Mouse (Mus musculus) G1E-ER4 (cell line): ENCODE results near the gene Pth1r. TPM values are rescaled to one million over a fixed set of nuclear protein-coding genes. Genes with fewer than 3 reads are reported as not detected.

Experiments
- GATA1 ChIP-seq: IDR thresholded peaks from one replicate; pipeline ENCODE4 v1.8.0; 2012; ENCODE audit warnings: low read length, inconsistent platforms
- polyA plus RNA-seq: library from polyadenylated mRNA; stranded (reverse); fragments of >175 nt; gene quantifications from 2 replicates; pipeline ENCODE4 v1.2.3, GENCODE M21; 2012

Pth1r gene
- polyA plus RNA-seq, 1 experiment = 0.02 TPM

- TF ChIP-seq GATA1 = no peak
Observed at GRCm38 (mm10) chr9:110758605-110759004, 11.7 kb upstream of the Pth1r start.

GRCm38 (mm10) chr9:110757816-110758215, 10.9 kb upstream of the Pth1r start:
- no peak for TF ChIP-seq GATA1

GRCm38 (mm10) chr9:110753773-110754172, 6.8 kb upstream of the Pth1r start:
- no peak for TF ChIP-seq GATA1

GRCm38 (mm10) chr9:110752917-110753435, 6.0 kb upstream of the Pth1r start:
- TF ChIP-seq GATA1 = no peak

- TF ChIP-seq GATA1 = no peak
Observed at GRCm38 (mm10) chr9:110751412-110751811, 4.5 kb upstream of the Pth1r start.

GRCm38 (mm10) chr9:110750404-110751187, 3.7 kb upstream of the Pth1r start:
- TF ChIP-seq GATA1 = no peak

- no peak for TF ChIP-seq GATA1
Observed at GRCm38 (mm10) chr9:110748451-110748850, 1.5 kb upstream of the Pth1r start.

- no peak for TF ChIP-seq GATA1
Observed at GRCm38 (mm10) chr9:110746238-110746637, 707 bp downstream of the Pth1r start.

- no peak for TF ChIP-seq GATA1
Observed at GRCm38 (mm10) chr9:110745752-110746151, 1.2 kb downstream of the Pth1r start.

- no peak for TF ChIP-seq GATA1
Observed at GRCm38 (mm10) chr9:110743456-110744323, 3.3 kb downstream of the Pth1r start.

- TF ChIP-seq GATA1 = no peak
Observed at GRCm38 (mm10) chr9:110742951-110743455, 3.9 kb downstream of the Pth1r start.

GRCm38 (mm10) chr9:110742295-110742950, 4.5 kb downstream of the Pth1r start:
- TF ChIP-seq GATA1 = no peak

GRCm38 (mm10) chr9:110741711-110742294, 5.1 kb downstream of the Pth1r start, which contains the start of gene Myl3:
Myl3 (plus strand) TSS chr9:110741861.
- TF ChIP-seq GATA1 = no peak

- TF ChIP-seq GATA1 = no peak
Observed at GRCm38 (mm10) chr9:110739961-110740360, 7.0 kb downstream of the Pth1r start.

- TF ChIP-seq GATA1 = no peak
Observed at GRCm38 (mm10) chr9:110738054-110738453, 8.9 kb downstream of the Pth1r start.

GRCm38 (mm10) chr9:110736362-110736761, 10.6 kb downstream of the Pth1r start:
- no peak for TF ChIP-seq GATA1
